Mouse (Mus musculus) hindbrain, embryonic 15.5 days (tissue): Measurements from ENCODE around the gene Irf2. TPM values are rescaled to one million over a fixed set of nuclear protein-coding genes. Genes with fewer than 3 reads are reported as not detected.
A peak's percentile ranks its signal among the peaks of the same experiment; 100 is the strongest.

Experiments used
- ATAC-seq: fragments of 200-750 bp; cut with Nextera tagmentation; 2 replicates; pipeline ENCODE4 v1.8.0; 2017; ENCODE audit warnings: low read depth, moderate number of reproducible peaks, moderate TSS enrichment; ENCODE audit not compliant: low FRiP score
- H3K27ac ChIP-seq: fragments of 300-500 bp; sonication (generic); replicated peaks from 2 replicates; pipeline ENCODE4 v1.5.1; 2015; ENCODE audit warnings: mild to moderate bottlenecking, inconsistent platforms
- H3K27me3 ChIP-seq: fragments of 300-500 bp; sonication (generic); 2 replicates; pipeline ENCODE4 v1.6.1; 2015; ENCODE audit warnings: control low read depth, inconsistent platforms
- H3K36me3 ChIP-seq: fragments of 300-500 bp; sonication (generic); 2 replicates; pipeline ENCODE4 v1.6.1; 2015; ENCODE audit warnings: control low read depth, inconsistent platforms
- H3K4me1 ChIP-seq: fragments of 300-500 bp; sonication (generic); replicated peaks from 2 replicates; pipeline ENCODE4 v1.6.1; 2015; ENCODE audit warnings: control low read depth, inconsistent platforms
- H3K4me2 ChIP-seq: fragments of 300-500 bp; sonication (generic); 2 replicates; pipeline ENCODE4 v1.6.1; 2015; ENCODE audit warnings: moderate library complexity, mild to moderate bottlenecking, inconsistent platforms
- H3K4me3 ChIP-seq: fragments of 300-500 bp; sonication (generic); 2 replicates; pipeline ENCODE4 v1.5.1; 2015; ENCODE audit warnings: mild to moderate bottlenecking, inconsistent platforms
- H3K9ac ChIP-seq: fragments of 300-500 bp; sonication (generic); 2 replicates; pipeline ENCODE4 v1.6.1; 2015; ENCODE audit warnings: inconsistent platforms
- H3K9me3 ChIP-seq: fragments of 300-500 bp; sonication (generic); 2 replicates; pipeline ENCODE4 v1.6.1; 2016; ENCODE audit warnings: control low read depth, inconsistent platforms
- WGBS: fragments of 180-500 bp; shearing (Covaris S2); methylation state at CpG from one replicate; pipeline ENCODE4 v1.1.7; 2015; 5-methylcytosine and 5-hydroxymethylcytosine counted together
- polyA plus RNA-seq: library from polyadenylated mRNA; unstranded; fragments of >200 nt; fragmentation: Nextera tagmentation; extraction: Ambion mirVana; gene quantifications from 2 replicates; pipeline ENCODE4 v1.2.1, GENCODE M21; 2015

Gene Irf2
- polyA plus RNA-seq = 11.2 TPM in 2 replicates

DNA sequence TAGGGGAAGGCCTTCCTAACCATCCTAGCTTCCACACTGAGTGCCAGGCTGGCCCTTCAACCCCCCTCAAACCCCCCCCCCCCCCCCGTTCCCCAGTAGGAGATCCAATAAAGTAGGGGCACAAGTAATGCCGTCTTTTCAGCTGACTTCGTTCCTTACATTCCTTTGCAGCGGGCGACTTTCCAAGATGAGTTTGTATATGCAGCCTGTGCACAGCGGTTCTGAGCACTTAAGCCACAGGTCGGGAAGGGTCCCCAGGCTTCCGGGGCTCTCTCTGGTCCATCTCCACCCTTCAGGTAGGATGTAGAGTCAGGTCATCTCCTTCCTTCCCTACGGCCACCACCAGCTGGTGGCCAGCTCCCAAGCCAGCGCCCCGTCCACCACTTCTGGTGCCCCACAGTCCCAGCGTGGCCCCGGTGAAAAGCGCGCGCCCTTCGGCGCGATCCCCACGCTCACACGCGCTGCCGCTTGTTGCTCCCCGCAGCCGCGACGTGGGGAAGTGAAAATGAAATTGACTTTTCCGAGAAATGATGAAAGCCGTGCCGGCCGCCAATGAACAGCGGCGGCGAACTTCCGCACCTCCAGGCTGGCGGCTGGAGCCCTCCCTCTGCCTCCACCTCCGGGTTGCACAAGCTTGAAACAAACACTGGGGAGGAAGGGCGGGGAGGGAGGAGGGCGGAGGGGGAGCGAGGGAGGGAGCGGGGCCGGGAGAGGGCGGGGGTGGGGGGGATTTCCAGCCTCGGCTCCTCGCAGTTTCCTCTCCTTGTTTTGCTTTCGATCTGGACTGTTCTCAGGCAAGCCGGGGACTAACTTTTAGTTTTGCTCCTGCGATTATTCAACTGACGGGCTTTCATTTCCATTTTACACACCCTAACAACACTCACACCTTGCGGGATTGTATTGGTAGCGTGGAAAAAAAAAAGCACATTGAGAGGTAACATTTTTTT lies at the start of gene Irf2:
Irf2 (plus strand) TSS at position 730 of the 947 bp plus-strand sequence.
- no peaks in the 10 kb centered on the region for H3K36me3 ChIP-seq
- under 1% methylated on average over 49 of the region's 51 CpGs for WGBS
- H3K4me3 ChIP-seq = peak within 1 kb of the TSS; percentile 93
- peak within 1 kb of the TSS; percentile 94 for H3K9ac ChIP-seq
- H3K27ac ChIP-seq = peak within 1 kb of the TSS; percentile 91
- H3K9me3 ChIP-seq = no peaks in the 10 kb centered on the region
- H3K4me1 ChIP-seq = peaks cover 21% of the 10 kb centered on the region
- peak; percentile 79 for ATAC-seq
- peak within 1 kb of the TSS; percentile 95 for H3K4me2 ChIP-seq
- no peaks in the 10 kb centered on the region for H3K27me3 ChIP-seq

- no peak overlapping the region for H3K27ac ChIP-seq
- ATAC-seq = no peak
- H3K27me3 ChIP-seq = no peaks in the 10 kb centered on the region
- no peaks in the 10 kb centered on the region for H3K4me1 ChIP-seq
- no peak overlapping the region for H3K4me2 ChIP-seq
- no peaks in the 10 kb centered on the region for H3K36me3 ChIP-seq
- no peak overlapping the region for H3K4me3 ChIP-seq
- H3K9ac ChIP-seq = no peak overlapping the region
- WGBS = 15% methylated on average over 5 of the region's 5 CpGs
- no peaks in the 10 kb centered on the region for H3K9me3 ChIP-seq
Measured at GRCm38 (mm10) chr8:46690111-46690510, 49.4 kb upstream of the Irf2 start.

- no peak overlapping the region for H3K4me2 ChIP-seq
- no peak overlapping the region for H3K4me3 ChIP-seq
- H3K9ac ChIP-seq = no peak overlapping the region
- H3K4me1 ChIP-seq = no peaks in the 10 kb centered on the region
- H3K9me3 ChIP-seq = no peaks in the 10 kb centered on the region
- no peaks in the 10 kb centered on the region for H3K36me3 ChIP-seq
- no peak overlapping the region for H3K27ac ChIP-seq
- 61% methylated on average over 5 of the region's 5 CpGs for WGBS
- H3K27me3 ChIP-seq = no peaks in the 10 kb centered on the region
- no peak for ATAC-seq
Measured at GRCm38 (mm10) chr8:46690581-46690980, 49.0 kb upstream of the Irf2 start.

GRCm38 (mm10) chr8:46691360-46691759 lies 48.2 kb upstream of the Irf2 start:
- Histone ChIP-seq H3K4me2 (no peak overlapping the region), H3K4me1 (no peaks in the 10 kb centered on the region), H3K36me3 (no peaks in the 10 kb centered on the region), H3K27me3 (no peaks in the 10 kb centered on the region), H3K4me3 (no peak overlapping the region), H3K9me3 (no peaks in the 10 kb centered on the region), H3K27ac (no peak overlapping the region), H3K9ac (no peak overlapping the region)
- WGBS = 34% methylated on average over 7 of the region's 7 CpGs
- ATAC-seq = no peak

GRCm38 (mm10) chr8:46696256-46697041 lies 43.1 kb upstream of the Irf2 start:
- H3K9ac ChIP-seq = no peak overlapping the region
- ATAC-seq = no peak
- H3K27ac ChIP-seq = no peak overlapping the region
- H3K4me1 ChIP-seq = no peaks in the 10 kb centered on the region
- 56% methylated on average over 15 of the region's 15 CpGs for WGBS
- no peak overlapping the region for H3K4me3 ChIP-seq
- no peaks in the 10 kb centered on the region for H3K36me3 ChIP-seq
- no peaks in the 10 kb centered on the region for H3K27me3 ChIP-seq
- no peaks in the 10 kb centered on the region for H3K9me3 ChIP-seq
- H3K4me2 ChIP-seq = 0 out of 2 replicates have a peak overlapping the region, but pooled peaks have one; percentile 11

GRCm38 (mm10) chr8:46697566-46697965 lies 42.0 kb upstream of the Irf2 start:
- WGBS = 55% methylated on average over 4 of the region's 4 CpGs
- Histone ChIP-seq H3K27me3 (no peaks in the 10 kb centered on the region), H3K9ac (no peak overlapping the region), H3K4me2 (no peak overlapping the region), H3K4me1 (no peaks in the 10 kb centered on the region), H3K9me3 (no peaks in the 10 kb centered on the region), H3K36me3 (no peaks in the 10 kb centered on the region), H3K4me3 (no peak overlapping the region), H3K27ac (no peak overlapping the region)
- ATAC-seq = no peak

- Histone ChIP-seq H3K36me3 (no peaks in the 10 kb centered on the region), H3K27me3 (no peaks in the 10 kb centered on the region), H3K27ac (no peak overlapping the region), H3K9me3 (no peaks in the 10 kb centered on the region), H3K4me3 (no peak overlapping the region), H3K9ac (no peak overlapping the region), H3K4me2 (no peak overlapping the region), H3K4me1 (no peaks in the 10 kb centered on the region)
- no peak for ATAC-seq
- WGBS = 95% methylated on average over 5 of the region's 5 CpGs
Measured at GRCm38 (mm10) chr8:46698162-46698561, 41.4 kb upstream of the Irf2 start.

- WGBS = 94% methylated on average over 2 of the region's 2 CpGs
Measured at GRCm38 (mm10) chr8:46705145-46705544, 34.4 kb upstream of the Irf2 start.

GRCm38 (mm10) chr8:46706730-46707129 lies 32.8 kb upstream of the Irf2 start:
- WGBS = 79% methylated on average over 5 of the region's 5 CpGs
- no peak for ATAC-seq
- Histone ChIP-seq H3K4me2 (no peak overlapping the region), H3K9ac (no peak overlapping the region), H3K27ac (no peak overlapping the region), H3K27me3 (no peaks in the 10 kb centered on the region), H3K9me3 (no peaks in the 10 kb centered on the region), H3K36me3 (no peaks in the 10 kb centered on the region), H3K4me3 (no peak overlapping the region), H3K4me1 (no peaks in the 10 kb centered on the region)

More at GRCm38 (mm10) chr8:46705145-46705544, 34.4 kb upstream of the Irf2 start:
- no peak for ATAC-seq
- Histone ChIP-seq H3K9me3 (no peaks in the 10 kb centered on the region), H3K9ac (no peak overlapping the region), H3K27ac (no peak overlapping the region), H3K4me2 (no peak overlapping the region), H3K4me1 (no peaks in the 10 kb centered on the region), H3K4me3 (no peak overlapping the region), H3K27me3 (no peaks in the 10 kb centered on the region), H3K36me3 (no peaks in the 10 kb centered on the region)

DNA sequence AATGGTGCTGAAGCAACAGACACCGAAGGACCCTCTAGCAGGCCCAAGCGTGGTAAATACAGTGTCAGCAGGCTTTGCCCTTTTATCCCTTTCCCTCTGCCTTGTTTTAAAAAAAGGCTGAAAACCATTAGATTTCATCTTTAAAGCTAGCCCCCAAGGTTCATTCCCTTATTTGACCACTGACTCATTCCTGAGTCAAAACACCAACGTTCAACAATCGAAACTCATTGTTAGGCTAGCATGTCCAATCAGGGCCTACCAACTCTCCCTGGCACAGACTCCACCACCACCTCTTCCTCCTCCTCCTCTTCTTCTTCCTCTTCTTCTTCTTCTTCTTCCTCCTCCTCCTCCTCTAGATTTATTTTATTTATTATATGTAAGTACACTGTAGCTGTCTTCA lies 30.2 kb upstream of the Irf2 start:
- no peak for ATAC-seq
- no peaks in the 10 kb centered on the region for H3K9me3 ChIP-seq
- H3K4me1 ChIP-seq = no peaks in the 10 kb centered on the region
- H3K9ac ChIP-seq = no peak overlapping the region
- no peak overlapping the region for H3K27ac ChIP-seq
- no peak overlapping the region for H3K4me2 ChIP-seq
- H3K36me3 ChIP-seq = no peaks in the 10 kb centered on the region
- 83% methylated on average over 4 of the region's 4 CpGs for WGBS
- H3K4me3 ChIP-seq = no peak overlapping the region
- H3K27me3 ChIP-seq = no peaks in the 10 kb centered on the region

- ATAC-seq = no peak
- no peaks in the 10 kb centered on the region for H3K27me3 ChIP-seq
- no peak overlapping the region for H3K4me3 ChIP-seq
- no peaks in the 10 kb centered on the region for H3K36me3 ChIP-seq
- 82% methylated on average over 8 of the region's 8 CpGs for WGBS
- no peaks in the 10 kb centered on the region for H3K9me3 ChIP-seq
- H3K27ac ChIP-seq = no peak overlapping the region
- H3K4me1 ChIP-seq = no peaks in the 10 kb centered on the region
- no peak overlapping the region for H3K4me2 ChIP-seq
- no peak overlapping the region for H3K9ac ChIP-seq
Measured at GRCm38 (mm10) chr8:46710289-46710688, 29.2 kb upstream of the Irf2 start.

GRCm38 (mm10) chr8:46711496-46711895 lies 28.0 kb upstream of the Irf2 start:
- no peak overlapping the region for H3K27ac ChIP-seq
- no peaks in the 10 kb centered on the region for H3K27me3 ChIP-seq
- 0 out of 2 replicates have a peak, but pooled peaks cover under 1% of the 10 kb centered on the region for H3K4me1 ChIP-seq
- H3K9ac ChIP-seq = no peak overlapping the region
- H3K4me2 ChIP-seq = no peak overlapping the region
- no peak for ATAC-seq
- H3K36me3 ChIP-seq = no peaks in the 10 kb centered on the region
- H3K4me3 ChIP-seq = no peak overlapping the region
- WGBS = 73% methylated on average over 2 of the region's 2 CpGs
- H3K9me3 ChIP-seq = no peaks in the 10 kb centered on the region
